Mouse (Mus musculus) MEL (cell line): ENCODE measurements around the gene Prss47. TPM values are rescaled to one million over a fixed set of nuclear protein-coding genes. Genes with fewer than 3 reads are reported as not detected.

Source experiments
- DNase-seq: peaks from one replicate; pipeline ENCODE4 v3.0.0; 2011; ENCODE audit warnings: low read depth, low spot score
- H3K27ac ChIP-seq: 2 replicates; pipeline ENCODE4 v1.5.1; 2012; ENCODE audit warnings: low read depth, mild to moderate bottlenecking, control low read depth, low read length, moderate library complexity; ENCODE audit not compliant: control insufficient read depth
- H3K27me3 ChIP-seq, 2 experiments: fragments of 150-350 bp in 1 of 2; sonication (generic) in 1 of 2; 2 replicates each; pipeline ENCODE4 v1.6.1; 2012; ENCODE audit warnings: low read length in 2 of 2, mild to moderate bottlenecking in 2 of 2, improper control_type of control experiment in 1 of 2, moderate library complexity in 1 of 2; ENCODE audit not compliant: insufficient read depth in 2 of 2, control insufficient read depth in 1 of 2
- H3K36me3 ChIP-seq, 2 experiments: 2 replicates each; pipeline ENCODE4 v1.6.1; 2012 to 2014; ENCODE audit warnings: low read length in 2 of 2, improper control_type of control experiment in 1 of 2, inconsistent platforms in 1 of 2, mild to moderate bottlenecking in 1 of 2; ENCODE audit not compliant: insufficient read depth in 2 of 2, control insufficient read depth in 1 of 2
- H3K4me1 ChIP-seq, 2 experiments: fragments of 150-350 bp in 1 of 2; sonication (generic) in 1 of 2; 2 replicates each; pipeline ENCODE4 v1.6.1; 2012; ENCODE audit warnings: low read length in 2 of 2, improper control_type of control experiment in 1 of 2, mild to moderate bottlenecking in 1 of 2; ENCODE audit not compliant: insufficient read depth in 2 of 2, control insufficient read depth in 1 of 2
- H3K4me3 ChIP-seq, 2 experiments: fragments of 150-350 bp in 1 of 2; sonication (generic) in 1 of 2; 2 replicates each; pipeline ENCODE4 v1.5.1; 2012; ENCODE audit warnings: low read depth in 2 of 2, low read length in 2 of 2, mild to moderate bottlenecking in 2 of 2, moderate library complexity in 2 of 2, control low read depth in 1 of 2, improper control_type of control experiment in 1 of 2; ENCODE audit not compliant: control insufficient read depth in 1 of 2, insufficient read depth in 1 of 2
- H3K79me2 ChIP-seq: 2 replicates; pipeline ENCODE4 v1.6.1; 2012; ENCODE audit warnings: mild to moderate bottlenecking, low read length, moderate library complexity; ENCODE audit not compliant: control insufficient read depth, poor library complexity, insufficient read depth
- H3K9ac ChIP-seq: 2 replicates; pipeline ENCODE4 v1.6.1; 2012; ENCODE audit warnings: low read depth, mild to moderate bottlenecking, control low read depth, low read length, moderate library complexity; ENCODE audit not compliant: control insufficient read depth, poor library complexity, severe bottlenecking
- H3K9me3 ChIP-seq: fragments of 150-350 bp; sonication (generic); replicated peaks from 2 replicates; pipeline ENCODE4 v1.6.1; 2012; ENCODE audit warnings: mild to moderate bottlenecking, low read length, improper control_type of control experiment, moderate library complexity; ENCODE audit not compliant: insufficient read depth
- BHLHE40 ChIP-seq: IDR thresholded peaks from 2 replicates; pipeline ENCODE4 v1.6.1; 2012; ENCODE audit warnings: low read depth, mild to moderate bottlenecking, inconsistent platforms, low read length, improper control_type of control experiment, borderline replicate concordance
- E2F4 ChIP-seq: IDR thresholded peaks from 2 replicates; pipeline ENCODE4 v1.6.1; 2011; ENCODE audit warnings: low read depth, low read length, improper control_type of control experiment, borderline replicate concordance
- ELF1 ChIP-seq: IDR thresholded peaks from 2 replicates; pipeline ENCODE4 v1.6.1; 2014; ENCODE audit warnings: low read depth, mild to moderate bottlenecking, inconsistent platforms, low read length, improper control_type of control experiment, moderate library complexity
- ETS1 ChIP-seq: IDR thresholded peaks from 2 replicates; pipeline ENCODE4 v1.6.1; 2012; ENCODE audit warnings: low read depth, mild to moderate bottlenecking, inconsistent platforms, low read length, improper control_type of control experiment, moderate library complexity
- GABPA ChIP-seq: IDR thresholded peaks from 2 replicates; pipeline ENCODE4 v1.6.1; 2012; ENCODE audit warnings: low read depth, mild to moderate bottlenecking, inconsistent platforms, low read length, improper control_type of control experiment, moderate library complexity
- GATA1 ChIP-seq: IDR thresholded peaks from 2 replicates; pipeline ENCODE4 v1.6.1; 2011; ENCODE audit warnings: low read depth, low read length, improper control_type of control experiment
- HCFC1 ChIP-seq: IDR thresholded peaks from 2 replicates; pipeline ENCODE4 v1.6.1; 2012; ENCODE audit warnings: low read depth, mild to moderate bottlenecking, inconsistent platforms, low read length, improper control_type of control experiment, moderate library complexity
- JUND ChIP-seq: IDR thresholded peaks from 2 replicates; pipeline ENCODE4 v1.6.1; 2011; ENCODE audit warnings: low read depth, mild to moderate bottlenecking, improper control_type of control experiment, low read length
- KAT2A ChIP-seq: conservative IDR thresholded peaks from 2 replicates; pipeline ENCODE4 v1.6.1; 2012; ENCODE audit warnings: low read depth, low read length, improper control_type of control experiment, inconsistent platforms
- MAX ChIP-seq: IDR thresholded peaks from 2 replicates; pipeline ENCODE4 v1.6.1; 2011; ENCODE audit warnings: low read length, improper control_type of control experiment
- MXI1 ChIP-seq: IDR thresholded peaks from 2 replicates; pipeline ENCODE4 v1.6.1; 2011; ENCODE audit warnings: mild to moderate bottlenecking, low read depth, low read length, improper control_type of control experiment
- MYB ChIP-seq: IDR thresholded peaks from 2 replicates; pipeline ENCODE4 v1.6.1; 2011; ENCODE audit warnings: mild to moderate bottlenecking, low read depth, low read length, improper control_type of control experiment
- MYC ChIP-seq: IDR thresholded peaks from 2 replicates; pipeline ENCODE4 v1.6.1; 2011; ENCODE audit warnings: low read depth, mild to moderate bottlenecking, low read length, improper control_type of control experiment, moderate library complexity
- POLR2AphosphoS2 ChIP-seq: IDR thresholded peaks from 2 replicates; pipeline ENCODE4 v1.6.1; 2011; ENCODE audit warnings: low read length, improper control_type of control experiment
- POLR2AphosphoS5 ChIP-seq: IDR thresholded peaks from 2 replicates; pipeline ENCODE4 v1.6.1; 2012; ENCODE audit warnings: low read depth, borderline replicate concordance, mild to moderate bottlenecking, inconsistent platforms, low read length, moderate library complexity, mixed read lengths
- RAD21 ChIP-seq: IDR thresholded peaks from 2 replicates; pipeline ENCODE4 v1.6.1; 2011; ENCODE audit warnings: mild to moderate bottlenecking, low read depth, low read length, improper control_type of control experiment
- SMC3 ChIP-seq: IDR thresholded peaks from 2 replicates; pipeline ENCODE4 v1.6.1; 2011; ENCODE audit warnings: low read depth, low read length, improper control_type of control experiment
- TAL1 ChIP-seq: IDR thresholded peaks from 2 replicates; pipeline ENCODE4 v1.6.1; 2012; ENCODE audit warnings: mild to moderate bottlenecking, inconsistent platforms, low read length, moderate library complexity, mixed read lengths
- USF1 ChIP-seq: IDR thresholded peaks from 2 replicates; pipeline ENCODE4 v1.6.1; 2014; ENCODE audit warnings: low read depth, mild to moderate bottlenecking, inconsistent platforms, low read length, improper control_type of control experiment, moderate library complexity
- USF2 ChIP-seq, 2 experiments: IDR thresholded peaks; 2 replicates each; pipeline ENCODE4 v1.6.1; 2011 to 2012; ENCODE audit warnings: improper control_type of control experiment in 2 of 2, low read length in 2 of 2, borderline replicate concordance in 1 of 2, inconsistent platforms in 1 of 2, low read depth in 1 of 2, mild to moderate bottlenecking in 1 of 2; ENCODE audit not compliant: insufficient read depth in 1 of 2
- polyA plus RNA-seq, 2 experiments: library from polyadenylated mRNA; stranded (reverse) in 1 of 2; unstranded in 1 of 2; fragments of >175 nt in 1 of 2; fragments of >200 nt in 1 of 2; gene quantifications; 2 replicates each; pipeline versions ENCODE4 v1.2.1 to v1.2.4; 2012; ENCODE audit warnings: low replicate concordance in 2 of 2, low read depth in 1 of 2; ENCODE audit not compliant: insufficient read length in 2 of 2, insufficient read depth in 1 of 2, missing spikeins in 1 of 2
- total RNA-seq: library from RNA; depleted of rRNA; stranded (reverse); fragments of 300-350 nt; gene quantifications from 2 replicates; pipeline ENCODE4 v1.2.3, GENCODE M21; 2012

Prss47 gene
- total and polyA plus RNA-seq, 3 experiments, result not detected

GRCm38 (mm10) chr13:65032758-65033157 is 19.8 kb downstream of the Prss47 start, which contains the start of gene Spata31d1c:
Gene Spata31d1c, plus strand, starts transcription at chr13:65033058.
- TF ChIP-seq MXI1, result no peak
- no peak for TF ChIP-seq ETS1
- no peak for TF ChIP-seq MAX
- TF ChIP-seq GATA1, result no peak
- TF ChIP-seq RAD21, result no peak
- TF ChIP-seq MYB, result no peak
- no peak for TF ChIP-seq POLR2AphosphoS2
- no peak for TF ChIP-seq E2F4
- no peak for TF ChIP-seq USF2 (IDR thresholded peaks at IDR 0.05; ENCODE audit: borderline replicate concordance in 1 of 2, insufficient read depth in 1 of 2, low read depth in 1 of 2, low read length in 2 of 2)
- Histone ChIP-seq H3K4me1 (no peaks in the 10 kb centered on the region), H3K9ac (no peak within 1 kb of the TSS), H3K27me3 (no peaks in the 10 kb centered on the region), H3K27ac (no peak within 1 kb of the TSS), H3K79me2 (no peaks in the 10 kb centered on the region), H3K4me3 (no peak within 1 kb of the TSS), H3K36me3 (no peaks in the 10 kb centered on the region), H3K9me3 (no peaks in the 10 kb centered on the region)
- no peak for DNase-seq

DNA sequence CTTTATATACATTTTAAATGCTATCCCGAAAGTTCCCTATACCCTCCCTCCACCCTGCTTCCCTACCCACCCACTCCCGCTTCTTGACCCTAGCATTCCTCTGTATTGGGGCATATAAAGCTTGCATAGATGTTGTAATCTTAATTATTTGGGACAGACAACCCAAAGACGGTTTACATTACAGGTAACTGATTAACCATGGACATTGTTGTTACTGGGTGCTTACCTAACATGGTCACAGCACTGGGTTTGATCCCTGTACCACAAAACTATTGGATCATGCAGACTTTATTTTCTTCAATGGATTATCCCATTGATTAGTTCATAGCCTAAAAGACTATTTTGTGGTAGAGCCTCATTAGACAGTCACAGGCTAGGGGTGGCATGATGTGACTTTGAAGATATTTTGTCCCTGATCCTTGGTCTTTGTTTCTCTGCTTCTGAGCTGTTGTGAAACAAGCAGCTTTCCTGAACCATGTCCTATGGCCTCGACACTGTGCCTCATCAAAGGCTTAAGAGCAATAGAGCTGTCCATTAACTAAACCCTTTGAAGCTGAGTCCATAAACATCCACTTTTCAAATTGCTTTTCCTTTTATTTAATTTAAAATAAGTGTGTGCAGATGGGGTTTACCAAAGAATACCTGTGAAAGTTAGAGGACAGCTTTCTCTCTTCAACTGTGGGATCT is 41.4 kb downstream of the Prss47 start:
- H3K9ac ChIP-seq, result no peak overlapping the region
- H3K79me2 ChIP-seq, result no peaks in the 10 kb centered on the region
- H3K4me1 ChIP-seq, result peaks cover 8 to 9% of the 10 kb centered on the region in 2 experiments
- H3K4me3 ChIP-seq, result no peak overlapping the region
- DNase-seq, result no peak
- no peaks in the 10 kb centered on the region for H3K9me3 ChIP-seq
- no peak overlapping the region for H3K27ac ChIP-seq
- H3K27me3 ChIP-seq, result no peaks in the 10 kb centered on the region
- TF ChIP-seq TAL1, result no peak
- TF ChIP-seq MXI1, result no peak
- TF ChIP-seq POLR2AphosphoS5, result no peak
- no peak for TF ChIP-seq SMC3
- TF ChIP-seq GABPA, result no peak
- TF ChIP-seq HCFC1, result no peak
- no peak for TF ChIP-seq ELF1
- no peak for TF ChIP-seq KAT2A
- no peak for TF ChIP-seq JUND
- TF ChIP-seq USF2 (IDR thresholded peaks at IDR 0.05; ENCODE audit: borderline replicate concordance in 1 of 2, insufficient read depth in 1 of 2, low read depth in 1 of 2, low read length in 2 of 2), result no peak
- TF ChIP-seq MYC, result no peak
- TF ChIP-seq BHLHE40, result no peak
- no peak for TF ChIP-seq USF1
- H3K36me3 ChIP-seq, result peaks cover 0 to 16% of the 10 kb centered on the region in 2 experiments; a peak in 2 of 4 replicates
